23 mouse cellular contexts compared by ENCODE assay signal in the genomic region with DNA sequence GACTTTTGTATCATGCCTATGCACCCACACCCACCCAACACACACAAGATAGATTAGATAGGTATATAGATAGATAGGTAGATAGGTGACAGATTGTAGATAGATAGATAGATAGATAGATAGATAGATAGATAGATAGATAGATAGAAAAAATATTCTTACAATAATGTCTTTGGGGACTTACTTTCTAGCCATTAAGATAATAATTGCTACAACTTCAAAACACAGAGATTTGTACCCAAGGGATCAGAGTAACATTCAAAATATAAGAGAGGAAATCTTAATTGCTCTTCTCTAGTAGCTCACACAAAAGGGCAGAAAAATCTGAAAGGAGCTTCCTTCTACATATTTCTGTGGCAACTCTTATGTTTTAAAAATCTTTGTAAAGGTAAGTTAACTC. TPM values are rescaled to one million over a fixed set of nuclear protein-coding genes. Genes with fewer than 3 reads are reported as not detected.
"Had no signal": no experiment of that assay in that cellular context is flagged by ENCODE, and none has a peak within 500 bp of the region (broad histone marks: within the 10 kb centered on the region; RNA-seq: fewer than 3 reads in every experiment).

Gene Olfr967, plus strand, starts transcription at position 301 of the 400 bp plus-strand sequence.

- DNase-seq: retina, postnatal 1 day; right cerebral cortex, postnatal 14 days; right cerebral cortex, postnatal 4 days; spleen, adult 18-20 months; thymus, adult 18-20 months; thymus, adult 2 months; thymus, postnatal 14 days; thymus, postnatal 25 days; thymus, postnatal 36 days; thymus, postnatal 4 days had no signal

- H3K4me3 ChIP-seq: neural tube, embryonic 13.5 days; neural tube, embryonic 15.5 days; stomach, embryonic 15.5 days had no signal

- H3K4me1 ChIP-seq: neural tube, embryonic 13.5 days; neural tube, embryonic 15.5 days; stomach, embryonic 15.5 days had no signal

- H3K27ac ChIP-seq: neural tube, embryonic 13.5 days; neural tube, embryonic 15.5 days; stomach, embryonic 15.5 days; stomach, postnatal 0 days had no signal

RNA-seq across cellular contexts. Expression of gene Olfr967, which starts in this region (rescaled TPM):
- total RNA-seq: neutrophil, adult 5-6 weeks had no signal
- polyA plus RNA-seq: neural tube, embryonic 13.5 days; neural tube, embryonic 14.5 days; neural tube, embryonic 15.5 days; small intestine, adult 2 months; spleen, adult 2 months; stomach, embryonic 14.5 days; stomach, embryonic 15.5 days; stomach, embryonic 16.5 days; stomach, postnatal 0 days; testis, adult 2 months; thymus, adult 2 months; thymus, postnatal 0 days; urinary bladder, adult 2 months had no signal
